Mouse (Mus musculus) gastrocnemius, adult 18-20 months (tissue): ENCODE results near the gene Esr2. TPM values are rescaled to one million over a fixed set of nuclear protein-coding genes. Genes with fewer than 3 reads are reported as not detected.
"Not testable (repeated sequence)": the region's sequence is repeated elsewhere in the genome, so short reads cannot be mapped to it uniquely, and the experiment has no call there.

ENCODE experiments used
- DNase-seq: peaks from one replicate; pipeline ENCODE4 v3.0.0; 2021; ENCODE audit warnings: low spot score
- total RNA-seq, 2 experiments: library from RNA; stranded (reverse); gene quantifications; 2 replicates each; pipeline ENCODE4 v1.2.3; 2021

The Esr2 gene
- total RNA-seq, 2 experiments from 2014 or later, result 0.11 TPM; not detected in 1

GRCm38 (mm10) chr12:76165641-76166040 lies 11.4 kb downstream of the Esr2 start:
- peak; percentile 30 for DNase-seq

GRCm38 (mm10) chr12:76152389-76152788 lies 24.7 kb downstream of the Esr2 start:
- not testable (repeated sequence) for DNase-seq

GRCm38 (mm10) chr12:76136701-76137100 lies 40.4 kb downstream of the Esr2 start:
- no peak for DNase-seq

- not testable (repeated sequence) for DNase-seq
Measured at GRCm38 (mm10) chr12:76133081-76133480, 44.0 kb downstream of the Esr2 start.

GRCm38 (mm10) chr12:76132591-76132990 lies 44.5 kb downstream of the Esr2 start:
- DNase-seq, result no peak

GRCm38 (mm10) chr12:76130891-76131290 lies 46.2 kb downstream of the Esr2 start:
- no peak for DNase-seq

GRCm38 (mm10) chr12:76130281-76130680 lies 46.8 kb downstream of the Esr2 start:
- DNase-seq, result peak; percentile 21

- peak; percentile 64 for DNase-seq
Measured at GRCm38 (mm10) chr12:76128831-76129230, 48.2 kb downstream of the Esr2 start.

GRCm38 (mm10) chr12:76128306-76128705 lies 48.8 kb downstream of the Esr2 start:
- no peak for DNase-seq

- DNase-seq, result no peak
Measured at GRCm38 (mm10) chr12:76123223-76123622, 53.8 kb downstream of the Esr2 start.

GRCm38 (mm10) chr12:76117632-76118153 lies 59.4 kb downstream of the Esr2 start:
- no peak for DNase-seq

- DNase-seq, result no peak
Measured at GRCm38 (mm10) chr12:76116577-76116976, 60.5 kb downstream of the Esr2 start.

GRCm38 (mm10) chr12:76111046-76111445 lies 66.0 kb downstream of the Esr2 start:
- no peak for DNase-seq

GRCm38 (mm10) chr12:76109646-76110405 lies 67.2 kb downstream of the Esr2 start:
- no peak for DNase-seq

GRCm38 (mm10) chr12:76104596-76105351 lies 72.3 kb downstream of the Esr2 start:
- peak; percentile 89 for DNase-seq

GRCm38 (mm10) chr12:76102621-76103020 lies 74.4 kb downstream of the Esr2 start:
- no peak for DNase-seq

- DNase-seq, result no peak
Measured at GRCm38 (mm10) chr12:76095117-76096035, 81.7 kb downstream of the Esr2 start.

- no peak for DNase-seq
Measured at GRCm38 (mm10) chr12:76093613-76094588, 83.2 kb downstream of the Esr2 start.

GRCm38 (mm10) chr12:76092789-76093466 lies 84.1 kb downstream of the Esr2 start:
- DNase-seq, result no peak

- no peak for DNase-seq
Measured at GRCm38 (mm10) chr12:76087025-76087424, 90.0 kb downstream of the Esr2 start.
